Mouse (Mus musculus) stomach, embryonic 16.5 days (tissue): Measurements from ENCODE around the gene Gm4131. TPM values are rescaled to one million over a fixed set of nuclear protein-coding genes. Genes with fewer than 3 reads are reported as not detected.

ENCODE experiments used
- ATAC-seq: fragments of 200-750 bp; cut with Nextera tagmentation; 2 replicates; pipeline ENCODE4 v1.8.0; 2017; ENCODE audit warnings: moderate number of reproducible peaks, moderate TSS enrichment; ENCODE audit not compliant: insufficient read depth, low FRiP score
- H3K27ac ChIP-seq: fragments of 300-500 bp; sonication (generic); 2 replicates; pipeline ENCODE4 v1.5.1; 2014; ENCODE audit warnings: low read length
- H3K27me3 ChIP-seq: fragments of 300-500 bp; sonication (generic); 2 replicates; pipeline ENCODE4 v1.6.1; 2014; ENCODE audit warnings: low read length, control low read depth, mixed read lengths; ENCODE audit not compliant: control insufficient read depth, insufficient read depth
- H3K36me3 ChIP-seq: fragments of 300-500 bp; sonication (generic); 2 replicates; pipeline ENCODE4 v1.6.1; 2014; ENCODE audit warnings: low read length; ENCODE audit not compliant: control insufficient read depth, insufficient read depth
- H3K4me1 ChIP-seq: fragments of 300-500 bp; sonication (generic); 2 replicates; pipeline ENCODE4 v1.6.1; 2014; ENCODE audit warnings: low read length, control low read depth, mixed read lengths; ENCODE audit not compliant: control insufficient read depth, insufficient read depth
- H3K4me2 ChIP-seq: fragments of 300-500 bp; sonication (generic); 2 replicates; pipeline ENCODE4 v1.6.1; 2014; ENCODE audit warnings: low read depth, low read length, mixed read lengths
- H3K4me3 ChIP-seq: fragments of 300-500 bp; sonication (generic); replicated peaks from 2 replicates; pipeline ENCODE4 v1.5.1; 2014; ENCODE audit warnings: mild to moderate bottlenecking, low read length
- H3K9ac ChIP-seq: fragments of 300-500 bp; sonication (generic); 2 replicates; pipeline ENCODE4 v1.6.1; 2014; ENCODE audit warnings: low read length
- H3K9me3 ChIP-seq: fragments of 300-500 bp; sonication (generic); replicated peaks from 2 replicates; pipeline ENCODE4 v1.6.1; 2016; ENCODE audit warnings: low read length, control low read depth; ENCODE audit not compliant: control insufficient read depth
- WGBS: fragments of 180-500 bp; shearing (Covaris S2); extraction: QIAGEN DNeasy Blood & Tissue Kit; methylation state at CpG from one replicate; pipeline ENCODE4 v1.1.7; 2014; 5-methylcytosine and 5-hydroxymethylcytosine counted together
- polyA plus RNA-seq: library from polyadenylated mRNA; unstranded; fragments of >200 nt; fragmentation: Nextera tagmentation; extraction: Ambion mirVana; gene quantifications from 2 replicates; pipeline ENCODE4 v1.2.1, GENCODE M21; 2015

The Gm4131 gene
- polyA plus RNA-seq, 1 experiment from 2014 or later: not detected

- Histone ChIP-seq H3K27ac (no peak overlapping the region), H3K9ac (no peak overlapping the region), H3K4me1 (no peaks in the 10 kb centered on the region), H3K4me3 (no peak overlapping the region), H3K4me2 (no peak overlapping the region), H3K9me3 (no peaks in the 10 kb centered on the region), H3K27me3 (no peaks in the 10 kb centered on the region; the same call in 1 of the 2 replicates), H3K36me3 (no peaks in the 10 kb centered on the region)
- ATAC-seq: no peak
- 58% methylated on average over 11 of the region's 11 CpGs for WGBS
Observed at GRCm38 (mm10) chr14:62459541-62459940, 107.2 kb downstream of the Gm4131 start.

- Histone ChIP-seq H3K9ac (no peak overlapping the region), H3K9me3 (no peaks in the 10 kb centered on the region), H3K36me3 (no peaks in the 10 kb centered on the region), H3K27ac (no peak overlapping the region), H3K27me3 (no peaks in the 10 kb centered on the region; the same call in 1 of the 2 replicates), H3K4me3 (no peak overlapping the region), H3K4me1 (no peaks in the 10 kb centered on the region; the same call in 1 of the 2 replicates), H3K4me2 (peak overlapping the region; percentile 30)
- WGBS: 18% methylated on average over 22 of the region's 22 CpGs
- peak; percentile 60; the same call in 1 of the 2 replicates for ATAC-seq
Observed at GRCm38 (mm10) chr14:62457420-62458181, 109.1 kb downstream of the Gm4131 start.

DNA sequence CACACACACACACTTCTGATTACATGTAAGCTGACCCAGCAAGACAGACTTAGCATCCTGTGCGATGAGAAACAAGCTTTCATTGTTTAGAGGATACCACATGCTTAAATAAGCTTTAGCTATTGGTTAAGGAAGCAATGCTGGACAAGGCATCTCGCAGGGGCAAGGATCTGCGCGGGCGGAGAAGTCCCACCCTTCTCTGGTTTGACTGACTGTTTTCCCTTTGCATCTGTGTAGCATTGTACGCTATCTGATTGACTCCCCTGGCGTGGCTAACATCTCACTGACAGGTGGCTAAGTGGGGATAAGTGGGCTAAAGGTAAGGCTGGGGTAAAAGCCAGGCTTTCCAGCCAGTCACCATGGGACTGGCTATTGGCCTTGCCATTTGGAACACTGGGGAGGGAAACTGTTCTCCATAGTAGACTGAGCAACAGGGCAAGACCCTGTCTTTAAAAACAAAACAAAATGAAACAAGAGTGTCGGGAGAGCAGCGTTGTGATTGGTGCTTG, 110.4 kb downstream of the Gm4131 start, which contains the start of gene Gucy1b2:
Gene Gucy1b2 (minus strand): TSS at position 51 of the 509 bp plus-strand sequence.
- WGBS: 61% methylated on average over 9 of the region's 9 CpGs
- Histone ChIP-seq H3K27ac (no peak within 1 kb of the TSS), H3K9ac (no peak within 1 kb of the TSS), H3K36me3 (no peaks in the 10 kb centered on the region), H3K9me3 (no peaks in the 10 kb centered on the region), H3K4me1 (no peaks in the 10 kb centered on the region; the same call in 1 of the 2 replicates), H3K4me3 (no peak within 1 kb of the TSS), H3K27me3 (no peaks in the 10 kb centered on the region; the same call in 1 of the 2 replicates), H3K4me2 (peak within 1 kb of the TSS; percentile 30; the same call in 1 of the 2 replicates)
- ATAC-seq: no peak

GRCm38 (mm10) chr14:62455570-62455879, 111.2 kb downstream of the Gm4131 start:
- Histone ChIP-seq H3K4me2 (no peak overlapping the region), H3K36me3 (no peaks in the 10 kb centered on the region), H3K4me1 (no peaks in the 10 kb centered on the region; the same call in 1 of the 2 replicates), H3K9ac (no peak overlapping the region), H3K27me3 (no peaks in the 10 kb centered on the region; the same call in 1 of the 2 replicates), H3K27ac (no peak overlapping the region), H3K4me3 (no peak overlapping the region), H3K9me3 (no peaks in the 10 kb centered on the region)
- 64% methylated on average over 5 of the region's 5 CpGs for WGBS
- no peak for ATAC-seq

GRCm38 (mm10) chr14:62454760-62455569, 111.8 kb downstream of the Gm4131 start:
- Histone ChIP-seq H3K27ac (no peak overlapping the region), H3K4me2 (no peak overlapping the region)

GRCm38 (mm10) chr14:62454136-62454535, 112.6 kb downstream of the Gm4131 start:
- no peaks in the 10 kb centered on the region for H3K9me3 ChIP-seq
- H3K4me2 ChIP-seq: no peak overlapping the region
- H3K4me1 ChIP-seq: no peaks in the 10 kb centered on the region; the same call in 1 of the 2 replicates
- no peak for ATAC-seq
- WGBS: 47% methylated on average over 3 of the region's 3 CpGs
- no peak overlapping the region for H3K9ac ChIP-seq
- no peaks in the 10 kb centered on the region for H3K36me3 ChIP-seq
- H3K4me3 ChIP-seq: no peak overlapping the region
- H3K27me3 ChIP-seq: no peaks in the 10 kb centered on the region; the same call in 1 of the 2 replicates
- H3K27ac ChIP-seq: no peak overlapping the region

More at GRCm38 (mm10) chr14:62454760-62455569, 111.8 kb downstream of the Gm4131 start:
- Histone ChIP-seq H3K36me3 (no peaks in the 10 kb centered on the region), H3K9ac (no peak overlapping the region), H3K4me1 (no peaks in the 10 kb centered on the region; the same call in 1 of the 2 replicates), H3K27me3 (no peaks in the 10 kb centered on the region; the same call in 1 of the 2 replicates), H3K4me3 (no peak overlapping the region), H3K9me3 (no peaks in the 10 kb centered on the region)
- ATAC-seq: no peak
- 51% methylated on average over 9 of the region's 9 CpGs for WGBS

GRCm38 (mm10) chr14:62453276-62453675, 113.4 kb downstream of the Gm4131 start:
- Histone ChIP-seq H3K36me3 (no peaks in the 10 kb centered on the region), H3K4me1 (no peaks in the 10 kb centered on the region; the same call in 1 of the 2 replicates), H3K9me3 (no peaks in the 10 kb centered on the region), H3K4me2 (no peak overlapping the region), H3K9ac (no peak overlapping the region), H3K27ac (no peak overlapping the region), H3K27me3 (no peaks in the 10 kb centered on the region; the same call in 1 of the 2 replicates), H3K4me3 (no peak overlapping the region)
- no peak for ATAC-seq
- WGBS: 82% methylated on average over 11 of the region's 11 CpGs

GRCm38 (mm10) chr14:62450706-62451105, 116.0 kb downstream of the Gm4131 start:
- no peak for ATAC-seq
- Histone ChIP-seq H3K4me1 (no peaks in the 10 kb centered on the region; the same call in none of the 2 replicates), H3K27ac (no peak overlapping the region), H3K9ac (no peak overlapping the region), H3K27me3 (no peaks in the 10 kb centered on the region), H3K4me3 (no peak overlapping the region), H3K36me3 (no peaks in the 10 kb centered on the region), H3K9me3 (no peaks in the 10 kb centered on the region), H3K4me2 (no peak overlapping the region)
- 94% methylated on average over 1 of the region's 1 CpGs for WGBS
